Mouse (Mus musculus): ENCODE measurements around the gene Arhgdib.

DNA sequence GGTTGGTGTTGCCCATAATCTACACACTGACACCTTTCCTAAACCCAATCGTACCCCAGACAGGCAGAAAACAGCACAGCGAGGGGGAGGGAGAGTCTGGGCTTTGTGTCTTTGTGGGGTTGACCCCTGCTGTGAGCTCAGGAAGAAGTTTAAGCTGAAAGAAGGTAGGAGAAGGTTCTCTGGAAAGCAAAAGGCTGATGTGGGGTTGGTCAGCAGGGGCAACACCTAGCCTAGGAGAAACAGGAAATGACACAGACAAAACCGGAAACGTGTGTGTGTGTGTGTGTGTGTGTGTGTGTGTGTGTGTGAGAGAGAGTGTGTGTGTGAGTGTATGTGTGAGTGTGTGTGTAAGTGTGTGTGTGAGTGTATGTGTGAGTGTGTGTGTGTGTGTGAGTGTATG is 25.8 kb upstream of the Arhgdib start:
- TF ChIP-seq CTCF (IDR thresholded peaks at IDR 0.05) (no peak), EP300 (IDR thresholded peaks at IDR 0.05) (no peak)

Data from lung, postnatal 0 days (tissue).